Mouse (Mus musculus) CH12.LX (cell line): ENCODE measurements around the gene Gm45713. TPM values are rescaled to one million over a fixed set of nuclear protein-coding genes. Genes with fewer than 3 reads are reported as not detected.

Experiments
- DNase-seq: peaks from one replicate; pipeline ENCODE4 v3.0.0-alpha.2; 2013; ENCODE audit errors: extremely low read depth
- H3K27ac ChIP-seq: 2 replicates; pipeline ENCODE4 v1.5.1; 2012; ENCODE audit warnings: low read depth, mild to moderate bottlenecking, control low read depth, moderate library complexity; ENCODE audit not compliant: insufficient read depth
- H3K27me3 ChIP-seq: replicated peaks from 2 replicates; pipeline ENCODE3; 2012; ENCODE audit warnings: inconsistent platforms
- H3K36me3 ChIP-seq, 2 experiments: replicated peaks in 1 of 2; 2 replicates each; pipeline versions ENCODE3 to v1.6.1; 2012; ENCODE audit warnings: inconsistent platforms in 1 of 2, low read length in 1 of 2, mild to moderate bottlenecking in 1 of 2, mixed read lengths in 1 of 2, moderate library complexity in 1 of 2; ENCODE audit not compliant: control insufficient read depth in 1 of 2, insufficient read depth in 1 of 2
- H3K4me1 ChIP-seq, 2 experiments: 2 replicates each; pipeline ENCODE4 v1.6.1; 2012; ENCODE audit warnings: inconsistent platforms in 1 of 2, moderate library complexity in 1 of 2; ENCODE audit not compliant: insufficient read depth in 2 of 2, control insufficient read depth in 1 of 2
- H3K4me2 ChIP-seq: 2 replicates; pipeline ENCODE4 v1.6.1; 2012; ENCODE audit warnings: low read depth, mild to moderate bottlenecking, control low read depth; ENCODE audit not compliant: poor library complexity, insufficient read depth, severe bottlenecking
- H3K4me3 ChIP-seq, 3 experiments: fragments of 150-350 bp in 1 of 3; sonication (generic) in 1 of 3; replicated peaks in 1 of 3; 2 replicates each; pipeline versions ENCODE3 to v1.5.1; 2011 to 2012; ENCODE audit warnings: low read depth in 2 of 3, low read length in 2 of 3, mild to moderate bottlenecking in 2 of 3, moderate library complexity in 2 of 3, control low read depth in 1 of 3, improper control_type of control experiment in 1 of 3, inconsistent platforms in 1 of 3, mixed read lengths in 1 of 3; ENCODE audit not compliant: poor library complexity in 1 of 3
- H3K79me2 ChIP-seq: replicated peaks from 2 replicates; pipeline ENCODE4 v1.6.1; 2012; ENCODE audit warnings: mild to moderate bottlenecking, moderate library complexity; ENCODE audit not compliant: control insufficient read depth, poor library complexity, insufficient read depth, severe bottlenecking; ENCODE audit errors: extremely low read depth
- H3K9ac ChIP-seq: 2 replicates; pipeline ENCODE4 v1.6.1; 2012; ENCODE audit warnings: low read depth, mild to moderate bottlenecking, control low read depth, moderate library complexity; ENCODE audit not compliant: insufficient read depth
- H3K9me3 ChIP-seq: replicated peaks from 2 replicates; pipeline ENCODE3; 2012; ENCODE audit warnings: low read length, inconsistent platforms, mixed read lengths
- CHD1 ChIP-seq: IDR thresholded peaks from 2 replicates; pipeline ENCODE4 v1.6.1; 2012; ENCODE audit warnings: low read depth, low read length, improper control_type of control experiment, inconsistent platforms
- CHD2 ChIP-seq: IDR thresholded peaks from 2 replicates; pipeline ENCODE4 v1.6.1; 2011; ENCODE audit warnings: low read length, improper control_type of control experiment
- E2F4 ChIP-seq: IDR thresholded peaks from 2 replicates; pipeline ENCODE4 v1.6.1; 2011; ENCODE audit warnings: low read depth, low read length, improper control_type of control experiment; ENCODE audit not compliant: insufficient replicate concordance
- ELF1 ChIP-seq: IDR thresholded peaks from 2 replicates; pipeline ENCODE4 v1.6.1; 2014; ENCODE audit warnings: low read depth, mild to moderate bottlenecking, inconsistent platforms, low read length, improper control_type of control experiment
- EP300 ChIP-seq: IDR thresholded peaks from 2 replicates; pipeline ENCODE4 v1.6.1; 2011; ENCODE audit warnings: low read length, improper control_type of control experiment
- ETS1 ChIP-seq: conservative IDR thresholded peaks from 2 replicates; pipeline ENCODE4 v1.6.1; 2012; ENCODE audit warnings: low read depth, mild to moderate bottlenecking, inconsistent platforms, low read length, improper control_type of control experiment, moderate library complexity
- IRF4 ChIP-seq: IDR thresholded peaks from 2 replicates; pipeline ENCODE4 v1.6.1; 2014; ENCODE audit warnings: low read depth, mild to moderate bottlenecking, inconsistent platforms, low read length, improper control_type of control experiment
- KAT2A ChIP-seq: IDR thresholded peaks from 2 replicates; pipeline ENCODE4 v1.6.1; 2012; ENCODE audit warnings: low read length, improper control_type of control experiment, inconsistent platforms; ENCODE audit not compliant: insufficient replicate concordance
- MXI1 ChIP-seq: IDR thresholded peaks from 2 replicates; pipeline ENCODE4 v1.6.1; 2011; ENCODE audit warnings: mild to moderate bottlenecking, low read depth, low read length, improper control_type of control experiment
- NELFE ChIP-seq: IDR thresholded peaks from 2 replicates; pipeline ENCODE4 v1.6.1; 2011; ENCODE audit warnings: low read depth, low read length, improper control_type of control experiment
- POLR2AphosphoS2 ChIP-seq: IDR thresholded peaks from 2 replicates; pipeline ENCODE4 v1.6.1; 2011; ENCODE audit warnings: low read depth, low read length, improper control_type of control experiment
- RAD21 ChIP-seq: IDR thresholded peaks from 2 replicates; pipeline ENCODE4 v1.6.1; 2011; ENCODE audit warnings: low read depth, mild to moderate bottlenecking, low read length, improper control_type of control experiment, moderate library complexity
- SMC3 ChIP-seq: IDR thresholded peaks from 2 replicates; pipeline ENCODE4 v1.6.1; 2011; ENCODE audit warnings: low read depth, low read length, improper control_type of control experiment
- TBP ChIP-seq: conservative IDR thresholded peaks from 2 replicates; pipeline ENCODE4 v1.6.1; 2011; ENCODE audit warnings: low read depth, low read length, improper control_type of control experiment
- TCF12 ChIP-seq: IDR thresholded peaks from 2 replicates; pipeline ENCODE4 v1.6.1; 2014; ENCODE audit warnings: low read depth, mild to moderate bottlenecking, inconsistent platforms, low read length, improper control_type of control experiment
- UBTF ChIP-seq: IDR thresholded peaks from 2 replicates; pipeline ENCODE4 v1.6.1; 2012; ENCODE audit warnings: low read depth, mild to moderate bottlenecking, inconsistent platforms, low read length, improper control_type of control experiment, moderate library complexity
- USF1 ChIP-seq: IDR thresholded peaks from 2 replicates; pipeline ENCODE4 v1.6.1; 2014; ENCODE audit warnings: low read depth, mild to moderate bottlenecking, inconsistent platforms, low read length, improper control_type of control experiment
- ZKSCAN1 ChIP-seq: IDR thresholded peaks from 2 replicates; pipeline ENCODE4 v1.6.1; 2012; ENCODE audit warnings: low read depth, inconsistent platforms, low read length, improper control_type of control experiment, borderline replicate concordance
- ZMIZ1 ChIP-seq: IDR thresholded peaks from 2 replicates; pipeline ENCODE4 v1.6.1; 2012; ENCODE audit warnings: low read depth, mild to moderate bottlenecking, inconsistent platforms, low read length, improper control_type of control experiment
- dilution Hi-C: fragments of 300-500 bp; cut with MboI; formaldehyde crosslinking; loops from 2 replicates; pipeline ENCODE4 v1.14.3; 2020; ENCODE audit warnings: low sequenced_read_pairs; ENCODE audit not compliant: extremely low pct_unique_long_range_greater_than_20kb, extremely low pct_ligation_motif_present
- in situ Hi-C: fragments of 300-500 bp; cut with MboI; formaldehyde crosslinking; loops from 3 replicates; pipeline ENCODE4 v1.14.3; 2019; ENCODE audit warnings: low sequenced_read_pairs, low pct_ligation_motif_present, low pct_unique_long_range_greater_than_20kb, mixed read lengths
- polyA plus RNA-seq: library from polyadenylated mRNA; unstranded; fragments of >175 nt; gene quantifications from 2 replicates; pipeline ENCODE4 v1.2.1, GENCODE M21; 2012; ENCODE audit warnings: low read depth; ENCODE audit not compliant: insufficient read length
- total RNA-seq, 2 experiments: library from RNA; depleted of rRNA; stranded (reverse); fragments of 300-350 nt in 1 of 2; fragments of >200 nt in 1 of 2; gene quantifications; 2 replicates each; pipeline ENCODE4 v1.2.3; 2012 to 2014

Gm45713 gene
- total and polyA plus RNA-seq, 3 experiments: 2.2 TPM; not detected in 2

GRCm38 (mm10) chr7:45095367-45095766 lies 40.7 kb downstream of the Gm45713 start:
- TF ChIP-seq KAT2A: no peak
- no peak for TF ChIP-seq USF1
- TF ChIP-seq SMC3: no peak
- TF ChIP-seq ZKSCAN1: no peak
- no peak for TF ChIP-seq ZMIZ1
- no peak for TF ChIP-seq MXI1
- no peak for TF ChIP-seq E2F4
- no peak for TF ChIP-seq EP300
- H3K4me2 ChIP-seq: no peak overlapping the region
- H3K4me3 ChIP-seq: no peak overlapping the region
- no peaks in the 10 kb centered on the region for H3K79me2 ChIP-seq
- H3K9me3 ChIP-seq: no peaks in the 10 kb centered on the region
- peaks cover 3 to 25% of the 10 kb centered on the region in 2 experiments for H3K4me1 ChIP-seq
- no peaks in the 10 kb centered on the region for H3K36me3 ChIP-seq
- no peaks in the 10 kb centered on the region for H3K27me3 ChIP-seq
- no peak for DNase-seq
- in situ Hi-C loops (no loop called here), dilution Hi-C loops (no loop called here)
- H3K27ac ChIP-seq: no peak overlapping the region
- no peak overlapping the region for H3K9ac ChIP-seq

- Histone ChIP-seq H3K4me1 (peaks cover 3 to 28% of the 10 kb centered on the region in 2 experiments), H3K4me2 (no peak overlapping the region), H3K9ac (no peak overlapping the region), H3K4me3 (no peak overlapping the region), H3K36me3 (no peaks in the 10 kb centered on the region), H3K9me3 (no peaks in the 10 kb centered on the region), H3K79me2 (no peaks in the 10 kb centered on the region), H3K27me3 (no peaks in the 10 kb centered on the region), H3K27ac (no peak overlapping the region)
- dilution Hi-C loops: no loop called here
- no peak for DNase-seq
- TF ChIP-seq EP300 (no peak), POLR2AphosphoS2 (no peak), TBP (no peak), USF1 (no peak), ZMIZ1 (no peak), ETS1 (no peak), ELF1 (no peak), NELFE (no peak), CHD2 (no peak), IRF4 (no peak), TCF12 (no peak), CHD1 (no peak), RAD21 (no peak), UBTF (no peak)
- in situ Hi-C loops: no loop called here
Measured at GRCm38 (mm10) chr7:45094121-45094520, 41.9 kb downstream of the Gm45713 start.
